In the genomic region with DNA sequence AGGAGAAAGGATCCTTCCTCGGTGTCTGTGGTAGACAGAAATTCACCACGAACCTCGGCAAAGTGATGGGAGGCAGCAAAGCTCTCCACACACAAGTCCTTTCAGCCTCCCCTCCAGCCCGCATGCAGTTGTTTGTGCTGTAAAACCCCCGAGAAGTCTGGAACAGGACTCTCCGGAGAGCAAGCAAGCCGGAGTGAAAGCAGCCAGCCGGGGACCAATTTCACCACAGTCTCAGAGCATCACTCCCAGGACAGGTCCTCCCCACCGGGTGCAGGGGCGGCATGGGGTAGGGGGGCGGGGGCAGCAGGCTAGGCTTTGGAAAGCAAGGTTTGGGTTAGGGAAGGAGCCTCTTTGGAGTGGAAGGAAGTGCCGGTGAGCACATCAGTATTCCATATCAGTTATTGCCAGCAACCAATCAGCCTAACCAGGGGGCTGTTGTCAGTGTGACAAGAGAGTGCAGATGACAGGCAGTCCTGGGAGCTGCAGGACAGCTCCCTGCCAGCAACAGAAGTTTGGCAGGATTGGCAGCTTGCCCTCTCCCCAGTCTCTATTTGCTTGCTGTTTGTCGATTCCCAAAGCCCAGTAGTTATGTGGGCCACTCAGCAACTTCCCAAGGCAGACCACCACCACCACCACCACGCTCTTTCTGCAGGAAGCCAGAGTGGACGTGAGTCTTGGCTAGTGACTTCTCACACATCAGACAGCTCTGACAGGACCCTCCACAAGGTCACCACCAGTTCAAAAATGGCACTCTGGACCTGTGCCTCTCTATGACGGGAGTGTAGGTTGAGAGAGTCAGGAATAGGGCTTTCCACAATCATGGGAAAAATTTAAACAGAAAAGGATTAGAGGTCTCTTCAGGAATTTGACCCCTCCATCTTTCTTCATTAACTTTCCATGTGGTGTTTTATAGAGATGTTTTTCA, we compare ENCODE assay signal across 7 mouse cellular contexts.
A peak's percentile ranks its signal among the peaks of the same experiment; 100 is the strongest.
DNase-seq lines count a peak whose midpoint lies in the region; ATAC-seq and TF ChIP-seq lines count a peak whose summit lies in the region.

No protein-coding gene starts in this region.

- TF ChIP-seq POLR2A in kidney, adult 2 months (IDR thresholded peaks at IDR 0.05; ENCODE audit: low read depth, low read length) = no peak

- no peak overlapping the region for H3K27ac ChIP-seq in neural tube, embryonic 11.5 days (ENCODE audit: low read depth, low read length)
- peak overlapping the region; percentile 35; the same call in 1 of the 2 replicates for H3K27ac ChIP-seq in embryonic facial prominence, embryonic 11.5 days (replicated peaks; ENCODE audit: low read depth, low read length)
- peak overlapping the region; percentile 82 for H3K27ac ChIP-seq in hindbrain, embryonic 10.5 days
- no peak overlapping the region for H3K27ac ChIP-seq in limb, embryonic 11.5 days (replicated peaks; ENCODE audit: low read depth, low read length)
- no peak overlapping the region for H3K27ac ChIP-seq in stomach, embryonic 14.5 days (ENCODE audit: low read length)
- no peak overlapping the region for H3K27ac ChIP-seq in kidney, adult 2 months (ENCODE audit: insufficient read depth, low read depth, low read length)

- H3K9me3 ChIP-seq in neural tube, embryonic 11.5 days (ENCODE audit: control insufficient read depth, low read length) = no peaks in the 10 kb centered on the region
- H3K9me3 ChIP-seq in embryonic facial prominence, embryonic 11.5 days (replicated peaks; ENCODE audit: control insufficient read depth, low read length) = no peaks in the 10 kb centered on the region
- no peaks in the 10 kb centered on the region for H3K9me3 ChIP-seq in hindbrain, embryonic 10.5 days
- H3K9me3 ChIP-seq in limb, embryonic 11.5 days (ENCODE audit: control insufficient read depth, low read length) = no peaks in the 10 kb centered on the region
- H3K9me3 ChIP-seq in stomach, embryonic 14.5 days (ENCODE audit: control insufficient read depth, low read depth, low read length) = no peaks in the 10 kb centered on the region

- peak; percentile 48 for DNase-seq in neural tube, embryonic 11.5 days (ENCODE audit: low spot score)
- DNase-seq in neural tube, embryonic 10.5 days (ENCODE audit: extremely low spot score, low spot score) = no peak
- DNase-seq in embryonic facial prominence, embryonic 11.5 days (ENCODE audit: low spot score) = peak; percentile 52
- peak; percentile 62 for DNase-seq in hindbrain, embryonic 10.5 days (ENCODE audit: low spot score)
- peak; percentile 64 for DNase-seq in limb, embryonic 11.5 days (ENCODE audit: low spot score)
- no peak for DNase-seq in kidney, adult 2 months

- ATAC-seq in neural tube, embryonic 11.5 days (ENCODE audit: insufficient read depth, low FRiP score, low TSS enrichment) = peak; percentile 56
- peak; percentile 36 for ATAC-seq in embryonic facial prominence, embryonic 11.5 days (replicated peaks; ENCODE audit: insufficient number of reproducible peaks, low FRiP score, low TSS enrichment, low read depth)
- ATAC-seq in limb, embryonic 11.5 days (ENCODE audit: insufficient number of reproducible peaks, low FRiP score, low TSS enrichment, low read depth) = peak; percentile 31; the same call in 1 of the 2 replicates
- ATAC-seq in stomach, embryonic 14.5 days (ENCODE audit: insufficient number of reproducible peaks, insufficient read depth, low FRiP score, low read depth) = no peak

- peak overlapping the region; percentile 59 for H3K9ac ChIP-seq in neural tube, embryonic 11.5 days (ENCODE audit: low read length)
- H3K9ac ChIP-seq in embryonic facial prominence, embryonic 11.5 days (replicated peaks; ENCODE audit: low read length) = peak overlapping the region; percentile 54
- H3K9ac ChIP-seq in limb, embryonic 11.5 days (ENCODE audit: low read length) = peak overlapping the region; percentile 31; the same call in 1 of the 2 replicates
- H3K9ac ChIP-seq in stomach, embryonic 14.5 days (replicated peaks; ENCODE audit: low read depth, low read length) = no peak overlapping the region

- H3K4me1 ChIP-seq in neural tube, embryonic 11.5 days (ENCODE audit: control insufficient read depth, insufficient read depth, low read length) = 0 out of 2 replicates have a peak, but pooled peaks cover 8% of the 10 kb centered on the region
- H3K4me1 ChIP-seq in embryonic facial prominence, embryonic 11.5 days (ENCODE audit: control insufficient read depth, insufficient read depth, low read length) = peaks cover 2% of the 10 kb centered on the region; the same call in 1 of the 2 replicates
- H3K4me1 ChIP-seq in hindbrain, embryonic 10.5 days (replicated peaks) = peaks cover 23% of the 10 kb centered on the region
- H3K4me1 ChIP-seq in limb, embryonic 11.5 days (ENCODE audit: control insufficient read depth, insufficient read depth, low read length) = peaks cover 7% of the 10 kb centered on the region; the same call in 1 of the 2 replicates
- H3K4me1 ChIP-seq in stomach, embryonic 14.5 days (ENCODE audit: control insufficient read depth, insufficient read depth, low read length) = 0 out of 2 replicates have a peak, but pooled peaks cover 7% of the 10 kb centered on the region
- no peaks in the 10 kb centered on the region for H3K4me1 ChIP-seq in kidney, adult 2 months (ENCODE audit: control insufficient read depth, insufficient read depth, low read length)

- peak overlapping the region; percentile 56 for H3K4me2 ChIP-seq in neural tube, embryonic 11.5 days (ENCODE audit: low read depth)
- H3K4me2 ChIP-seq in embryonic facial prominence, embryonic 11.5 days (ENCODE audit: low read depth, low read length) = peak overlapping the region; percentile 71
- peak overlapping the region; percentile 60 for H3K4me2 ChIP-seq in limb, embryonic 11.5 days (ENCODE audit: low read depth, severe bottlenecking)
- peak overlapping the region; percentile 42 for H3K4me2 ChIP-seq in stomach, embryonic 14.5 days (replicated peaks; ENCODE audit: low read depth, low read length)

- 3% methylated on average over 16 of the region's 16 CpGs for WGBS in neural tube, embryonic 11.5 days
- WGBS in embryonic facial prominence, embryonic 11.5 days = 2% methylated on average over 16 of the region's 16 CpGs
- 3% methylated on average over 16 of the region's 16 CpGs for WGBS in hindbrain, embryonic 10.5 days
- WGBS in limb, embryonic 11.5 days = under 1% methylated on average over 16 of the region's 16 CpGs
- 3% methylated on average over 16 of the region's 16 CpGs for WGBS in stomach, embryonic 14.5 days
- 7% methylated on average over 16 of the region's 16 CpGs for WGBS in kidney, adult 2 months

- no peaks in the 10 kb centered on the region for H3K36me3 ChIP-seq in neural tube, embryonic 11.5 days (ENCODE audit: control insufficient read depth, insufficient read depth, low read length)
- H3K36me3 ChIP-seq in embryonic facial prominence, embryonic 11.5 days (replicated peaks; ENCODE audit: control insufficient read depth, insufficient read depth, low read depth, low read length) = no peaks in the 10 kb centered on the region
- no peaks in the 10 kb centered on the region for H3K36me3 ChIP-seq in hindbrain, embryonic 10.5 days
- H3K36me3 ChIP-seq in limb, embryonic 11.5 days (ENCODE audit: control insufficient read depth, insufficient read depth, low read length) = no peaks in the 10 kb centered on the region
- no peaks in the 10 kb centered on the region for H3K36me3 ChIP-seq in stomach, embryonic 14.5 days (ENCODE audit: control insufficient read depth, insufficient read depth, low read length)
- no peaks in the 10 kb centered on the region for H3K36me3 ChIP-seq in kidney, adult 2 months (ENCODE audit: control insufficient read depth, insufficient read depth, low read length)

- no peak for TF ChIP-seq CTCF in kidney, adult 2 months (conservative IDR thresholded peaks at IDR 0.05; ENCODE audit: insufficient read depth, insufficient read length, low read depth, low read length)

- peak overlapping the region; percentile 29 for H3K4me3 ChIP-seq in neural tube, embryonic 11.5 days (ENCODE audit: low read depth, low read length)
- H3K4me3 ChIP-seq in embryonic facial prominence, embryonic 11.5 days (ENCODE audit: low read depth, low read length) = peak overlapping the region; percentile 34
- peak overlapping the region; percentile 62 for H3K4me3 ChIP-seq in hindbrain, embryonic 10.5 days
- H3K4me3 ChIP-seq in limb, embryonic 11.5 days (ENCODE audit: low read depth, low read length) = peak overlapping the region; percentile 20
- H3K4me3 ChIP-seq in stomach, embryonic 14.5 days (ENCODE audit: low read depth, low read length) = peak overlapping the region; percentile 22
- no peak overlapping the region for H3K4me3 ChIP-seq in kidney, adult 2 months (ENCODE audit: insufficient read depth, low read depth, low read length)

- H3K27me3 ChIP-seq in neural tube, embryonic 11.5 days (ENCODE audit: control insufficient read depth, insufficient read depth, low read length) = no peaks in the 10 kb centered on the region
- H3K27me3 ChIP-seq in embryonic facial prominence, embryonic 11.5 days (ENCODE audit: control insufficient read depth, insufficient read depth, low read length) = no peaks in the 10 kb centered on the region
- H3K27me3 ChIP-seq in hindbrain, embryonic 10.5 days (ENCODE audit: insufficient read depth, poor library complexity, severe bottlenecking) = peaks cover 24% of the 10 kb centered on the region
- no peaks in the 10 kb centered on the region for H3K27me3 ChIP-seq in limb, embryonic 11.5 days (ENCODE audit: control insufficient read depth, insufficient read depth, low read length)
- H3K27me3 ChIP-seq in stomach, embryonic 14.5 days (ENCODE audit: control insufficient read depth, insufficient read depth, low read length) = no peaks in the 10 kb centered on the region
- no peaks in the 10 kb centered on the region for H3K27me3 ChIP-seq in kidney, adult 2 months (replicated peaks; ENCODE audit: control insufficient read depth, insufficient read depth, low read length)

Comparison
In these comparisons a context has a peak if more than half of its experiments do, and no peak if none do; other contexts are left out.
1. DNase-seq: peak in neural tube, embryonic 11.5 days (single experiment), embryonic facial prominence, embryonic 11.5 days (single experiment), hindbrain, embryonic 10.5 days (single experiment) and limb, embryonic 11.5 days (single experiment); none in neural tube, embryonic 10.5 days (single experiment) and kidney, adult 2 months (single experiment).
2. H3K27ac ChIP-seq: peak in embryonic facial prominence, embryonic 11.5 days (single experiment) and hindbrain, embryonic 10.5 days (single experiment); none in neural tube, embryonic 11.5 days (single experiment), limb, embryonic 11.5 days (single experiment), stomach, embryonic 14.5 days (single experiment) and kidney, adult 2 months (single experiment).
3. Peak in every context shown above with its lines, with median percentiles within 50 percentile points of each other: H3K4me2 ChIP-seq.